Mouse (Mus musculus): ENCODE results near the gene Hdgfl2. TPM values are rescaled to one million over a fixed set of nuclear protein-coding genes. Genes with fewer than 3 reads are reported as not detected.
"Not testable (repeated sequence)": the region's sequence is repeated elsewhere in the genome, so short reads cannot be mapped to it uniquely, and the experiment has no call there.

Hdgfl2 gene
- polyA plus RNA-seq, 1 experiment from 2014 or later = 134 TPM

DNA sequence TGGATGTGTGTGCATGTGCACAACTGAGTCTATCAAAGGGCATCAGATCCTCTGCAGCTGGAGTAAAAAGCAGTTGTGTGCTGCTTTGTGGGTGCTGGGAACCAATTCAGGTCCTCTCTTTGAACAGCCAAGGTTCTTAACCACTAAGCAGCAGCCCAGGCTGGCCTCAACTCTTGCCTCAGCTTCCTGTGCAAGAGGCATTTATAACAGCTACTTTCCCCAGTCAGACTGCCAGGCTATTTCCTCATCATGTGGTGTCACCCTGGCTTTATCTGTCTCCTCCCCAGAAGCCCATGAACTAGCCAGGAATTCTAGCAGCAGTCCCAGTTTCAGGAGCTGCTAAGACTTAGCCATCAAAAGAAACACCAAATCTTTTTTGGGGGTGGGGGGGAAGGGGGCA is 13.0 kb upstream of the Hdgfl2 start:
- H3K36me3 ChIP-seq = peaks cover 86% of the 10 kb centered on the region

GRCm38 (mm10) chr17:56069066-56069465 is 10.4 kb upstream of the Hdgfl2 start:
- H3K36me3 ChIP-seq = peaks cover 87% of the 10 kb centered on the region
- no peak overlapping the region for H3K9ac ChIP-seq (replicated peaks)
- H3K27ac ChIP-seq (replicated peaks) = no peak overlapping the region
- H3K4me2 ChIP-seq = no peak overlapping the region
- WGBS = 96% methylated on average over 14 of the region's 14 CpGs
- no peak for ATAC-seq (ENCODE audit: low FRiP score)
- no peak overlapping the region for H3K4me3 ChIP-seq (replicated peaks)
- peaks cover 8% of the 10 kb centered on the region for H3K4me1 ChIP-seq
- H3K9me3 ChIP-seq (replicated peaks) = no peaks in the 10 kb centered on the region
- no peaks in the 10 kb centered on the region for H3K27me3 ChIP-seq (replicated peaks)

More for the DNA sequence above, 13.0 kb upstream of the Hdgfl2 start:
- no peak overlapping the region for H3K27ac ChIP-seq (replicated peaks)
- H3K27me3 ChIP-seq (replicated peaks) = no peaks in the 10 kb centered on the region
- H3K9me3 ChIP-seq (replicated peaks) = no peaks in the 10 kb centered on the region
- no peaks in the 10 kb centered on the region for H3K4me1 ChIP-seq
- no peak for ATAC-seq (ENCODE audit: low FRiP score)
- H3K4me3 ChIP-seq (replicated peaks) = no peak overlapping the region
- no peak overlapping the region for H3K4me2 ChIP-seq
- H3K9ac ChIP-seq (replicated peaks) = no peak overlapping the region

GRCm38 (mm10) chr17:56071126-56071525 is 8.3 kb upstream of the Hdgfl2 start:
- ATAC-seq (ENCODE audit: low FRiP score) = no peak

GRCm38 (mm10) chr17:56072243-56072642 is 7.2 kb upstream of the Hdgfl2 start:
- WGBS = 88% methylated on average over 5 of the region's 5 CpGs
- H3K9me3 ChIP-seq (replicated peaks) = no peaks in the 10 kb centered on the region
- no peak overlapping the region for H3K4me2 ChIP-seq
- peaks cover 20% of the 10 kb centered on the region for H3K4me1 ChIP-seq
- no peaks in the 10 kb centered on the region for H3K27me3 ChIP-seq (replicated peaks)
- no peak overlapping the region for H3K4me3 ChIP-seq (replicated peaks)
- peaks cover 63% of the 10 kb centered on the region for H3K36me3 ChIP-seq
- H3K27ac ChIP-seq (replicated peaks) = no peak overlapping the region
- H3K9ac ChIP-seq (replicated peaks) = no peak overlapping the region
- ATAC-seq (ENCODE audit: low FRiP score) = no peak

More at GRCm38 (mm10) chr17:56071126-56071525, 8.3 kb upstream of the Hdgfl2 start:
- H3K4me1 ChIP-seq = peaks cover 20% of the 10 kb centered on the region
- no peak overlapping the region for H3K9ac ChIP-seq (replicated peaks)
- no peak overlapping the region for H3K4me2 ChIP-seq
- H3K36me3 ChIP-seq = peaks cover 74% of the 10 kb centered on the region
- no peaks in the 10 kb centered on the region for H3K27me3 ChIP-seq (replicated peaks)
- H3K27ac ChIP-seq (replicated peaks) = no peak overlapping the region
- H3K4me3 ChIP-seq (replicated peaks) = no peak overlapping the region
- no peaks in the 10 kb centered on the region for H3K9me3 ChIP-seq (replicated peaks)

DNA sequence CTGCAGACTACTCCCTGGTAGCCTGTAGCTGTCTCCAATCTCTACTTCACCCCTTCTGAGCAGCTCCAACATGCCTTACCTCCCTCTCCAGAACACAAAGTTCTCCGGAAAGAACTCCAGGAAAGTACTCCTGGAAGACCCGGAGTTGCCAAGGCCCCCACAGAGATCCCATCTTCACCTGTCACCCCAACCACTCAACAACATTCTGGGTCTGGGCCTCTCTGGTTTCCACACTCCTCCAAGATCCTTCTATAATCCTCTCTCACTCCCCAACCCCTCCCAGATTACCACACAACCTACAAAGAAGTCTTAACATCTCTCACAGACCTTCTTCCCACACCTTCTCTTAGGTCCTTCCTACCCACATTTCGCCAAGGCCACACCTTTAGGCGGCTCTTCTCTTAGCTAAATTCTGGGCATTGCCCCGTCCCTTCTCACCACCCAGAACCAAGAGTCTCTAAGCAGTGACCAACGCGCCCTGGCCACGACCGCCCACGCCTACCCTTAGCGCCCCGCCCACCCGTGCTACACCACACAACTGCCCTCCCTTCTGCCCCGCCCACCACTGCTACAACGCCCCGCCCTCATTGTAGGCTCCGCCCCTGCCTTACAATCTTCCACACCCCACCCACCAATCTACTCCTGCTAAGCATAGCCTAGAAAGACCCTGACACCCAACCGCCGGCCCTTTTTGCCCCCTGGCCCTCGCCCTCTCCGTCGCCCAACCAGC is 5.2 kb upstream of the Hdgfl2 start:
- peak; percentile 25 for ATAC-seq (ENCODE audit: low FRiP score)
- no peaks in the 10 kb centered on the region for H3K27me3 ChIP-seq (replicated peaks)
- H3K9me3 ChIP-seq (replicated peaks) = no peaks in the 10 kb centered on the region
- H3K4me3 ChIP-seq (replicated peaks) = peak overlapping the region; percentile 96
- H3K4me1 ChIP-seq = peaks cover 24% of the 10 kb centered on the region
- H3K4me2 ChIP-seq = peak overlapping the region; percentile 86
- 10% methylated on average over 22 of the region's 22 CpGs for WGBS
- H3K36me3 ChIP-seq = peaks cover 42% of the 10 kb centered on the region
- peak overlapping the region; percentile 91 for H3K9ac ChIP-seq (replicated peaks)
- H3K27ac ChIP-seq (replicated peaks) = peak overlapping the region; percentile 93

DNA sequence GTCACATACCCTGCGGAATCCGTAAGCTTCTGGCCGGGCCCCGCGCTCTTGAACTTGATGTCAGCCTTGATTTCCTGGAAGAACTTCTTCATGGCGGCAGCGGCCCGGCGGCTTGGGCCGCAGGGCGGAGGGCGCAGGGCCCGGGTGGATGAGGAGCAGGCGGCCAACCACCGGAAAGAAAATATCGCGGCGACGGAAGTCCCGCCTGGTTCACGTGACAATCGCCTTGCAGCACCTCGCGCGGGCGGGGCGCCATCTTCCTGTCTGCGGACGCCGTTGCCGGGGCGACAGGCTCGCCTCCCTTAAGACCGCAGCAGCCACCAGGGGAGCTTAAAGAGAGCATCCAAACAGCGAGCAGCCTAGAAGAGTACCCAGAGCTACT is 4.6 kb upstream of the Hdgfl2 start, which contains the start of gene Ubxn6:
TSS of gene Ubxn6 (minus strand) at position 202 of the 382 bp plus-strand sequence.
- peak; percentile 58 for ATAC-seq (ENCODE audit: low FRiP score)
- Histone ChIP-seq H3K27ac (replicated peaks) (peak within 1 kb of the TSS; percentile 93), H3K4me3 (replicated peaks) (peak within 1 kb of the TSS; percentile 96), H3K4me2 (peak within 1 kb of the TSS; percentile 86), H3K36me3 (peaks cover 37% of the 10 kb centered on the region), H3K27me3 (replicated peaks) (no peaks in the 10 kb centered on the region), H3K9me3 (replicated peaks) (no peaks in the 10 kb centered on the region), H3K9ac (replicated peaks) (peak within 1 kb of the TSS; percentile 91), H3K4me1 (peaks cover 24% of the 10 kb centered on the region)
- WGBS = 0% methylated on average over 34 of the region's 35 CpGs

GRCm38 (mm10) chr17:56077523-56077922 is 1.9 kb upstream of the Hdgfl2 start:
- H3K4me1 ChIP-seq = peaks cover 51% of the 10 kb centered on the region
- H3K27ac ChIP-seq (replicated peaks) = no peak overlapping the region
- no peaks in the 10 kb centered on the region for H3K9me3 ChIP-seq (replicated peaks)
- no peak overlapping the region for H3K4me3 ChIP-seq (replicated peaks)
- WGBS = 93% methylated on average over 5 of the region's 5 CpGs
- peaks cover 16% of the 10 kb centered on the region for H3K36me3 ChIP-seq
- H3K9ac ChIP-seq (replicated peaks) = no peak overlapping the region
- no peak overlapping the region for H3K4me2 ChIP-seq
- no peak for ATAC-seq (ENCODE audit: low FRiP score)
- H3K27me3 ChIP-seq (replicated peaks) = no peaks in the 10 kb centered on the region

DNA sequence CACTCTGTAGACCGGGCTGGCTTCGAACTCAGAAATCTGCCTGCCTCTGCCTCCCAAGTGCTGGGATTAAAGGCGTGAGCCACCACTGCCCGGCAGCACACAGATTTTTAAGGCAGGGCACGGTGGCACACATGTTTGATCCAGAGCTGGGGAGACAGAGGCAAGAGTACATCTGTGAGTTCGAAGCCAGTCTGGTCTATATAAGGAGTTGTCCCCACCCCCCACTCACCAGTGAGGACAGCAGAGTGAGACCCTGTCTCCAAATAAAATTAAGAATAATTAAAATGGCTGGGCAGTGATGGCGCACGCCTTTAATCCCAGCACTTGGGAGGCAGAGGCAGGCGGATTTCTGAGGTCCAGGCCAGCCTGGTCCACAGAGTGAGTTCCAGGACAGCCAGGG is 1.1 kb upstream of the Hdgfl2 start:
- H3K27ac ChIP-seq (replicated peaks) = 0 out of 2 replicates have a peak overlapping the region, but pooled peaks have one; percentile 37

DNA sequence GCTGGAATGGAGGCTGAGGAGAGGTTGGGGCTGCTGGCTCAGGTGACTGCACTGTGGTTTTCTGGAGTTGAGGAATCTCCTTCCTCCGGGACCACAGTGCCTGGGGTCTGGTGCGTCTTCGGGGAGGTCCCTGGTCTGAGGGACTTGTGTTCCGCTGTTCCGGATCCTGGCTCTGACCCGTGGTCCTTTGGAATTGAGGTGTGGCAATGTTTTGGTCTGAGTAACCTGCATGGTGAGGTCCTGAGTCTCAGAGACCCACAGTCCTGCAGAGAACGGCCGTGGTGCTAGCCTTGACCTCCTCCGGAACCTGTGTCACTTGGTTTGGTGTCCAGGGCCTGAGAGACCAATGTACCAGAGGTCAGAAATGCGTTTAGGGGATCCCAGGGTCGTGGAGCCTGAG is 487 bp downstream of the Hdgfl2 start:
- peaks cover 43% of the 10 kb centered on the region for H3K4me1 ChIP-seq
- H3K4me2 ChIP-seq = peak overlapping the region; percentile 88
- no peaks in the 10 kb centered on the region for H3K9me3 ChIP-seq (replicated peaks)
- H3K4me3 ChIP-seq (replicated peaks) = peak overlapping the region; percentile 86
- H3K36me3 ChIP-seq = peaks cover 19% of the 10 kb centered on the region
- H3K27ac ChIP-seq (replicated peaks) = peak overlapping the region; percentile 77
- ATAC-seq (ENCODE audit: low FRiP score) = no peak
- no peaks in the 10 kb centered on the region for H3K27me3 ChIP-seq (replicated peaks)
- WGBS = under 1% methylated on average over 10 of the region's 11 CpGs
- H3K9ac ChIP-seq (replicated peaks) = peak overlapping the region; percentile 85

More for the DNA sequence above, 1.1 kb upstream of the Hdgfl2 start:
- ATAC-seq (ENCODE audit: low FRiP score); H3K9me3 ChIP-seq (replicated peaks); H3K27me3 ChIP-seq (replicated peaks); H3K9ac ChIP-seq (replicated peaks): not testable (repeated sequence)
- H3K36me3 ChIP-seq = peaks cover 11% of the 10 kb centered on the region
- peaks cover 53% of the 10 kb centered on the region for H3K4me1 ChIP-seq
- peak overlapping the region; percentile 88 for H3K4me2 ChIP-seq
- peak overlapping the region; percentile 86 for H3K4me3 ChIP-seq (replicated peaks)
- 67% methylated on average over 9 of the region's 9 CpGs for WGBS

GRCm38 (mm10) chr17:56080781-56081585 is 1.5 kb downstream of the Hdgfl2 start:
- Histone ChIP-seq H3K36me3 (peaks cover 23% of the 10 kb centered on the region), H3K4me1 (peaks cover 34% of the 10 kb centered on the region), H3K4me2 (peak overlapping the region; percentile 88), H3K27me3 (replicated peaks) (no peaks in the 10 kb centered on the region), H3K27ac (replicated peaks) (peak overlapping the region; percentile 54; the same call in 1 of the 2 replicates), H3K9me3 (replicated peaks) (no peaks in the 10 kb centered on the region), H3K4me3 (replicated peaks) (peak overlapping the region; percentile 86), H3K9ac (replicated peaks) (peak overlapping the region; percentile 85)
- WGBS = 9% methylated on average over 8 of the region's 8 CpGs
- ATAC-seq (ENCODE audit: low FRiP score) = peak; percentile 28

GRCm38 (mm10) chr17:56092312-56092711 is 12.9 kb downstream of the Hdgfl2 start:
- WGBS = 100% methylated on average over 1 of the region's 1 CpGs
- Histone ChIP-seq H3K4me3 (replicated peaks) (no peak overlapping the region), H3K9me3 (replicated peaks) (no peaks in the 10 kb centered on the region), H3K9ac (replicated peaks) (no peak overlapping the region), H3K4me2 (no peak overlapping the region), H3K4me1 (no peaks in the 10 kb centered on the region), H3K27ac (replicated peaks) (no peak overlapping the region), H3K36me3 (peaks cover 52% of the 10 kb centered on the region), H3K27me3 (replicated peaks) (no peaks in the 10 kb centered on the region)
- no peak for ATAC-seq (ENCODE audit: low FRiP score)

DNA sequence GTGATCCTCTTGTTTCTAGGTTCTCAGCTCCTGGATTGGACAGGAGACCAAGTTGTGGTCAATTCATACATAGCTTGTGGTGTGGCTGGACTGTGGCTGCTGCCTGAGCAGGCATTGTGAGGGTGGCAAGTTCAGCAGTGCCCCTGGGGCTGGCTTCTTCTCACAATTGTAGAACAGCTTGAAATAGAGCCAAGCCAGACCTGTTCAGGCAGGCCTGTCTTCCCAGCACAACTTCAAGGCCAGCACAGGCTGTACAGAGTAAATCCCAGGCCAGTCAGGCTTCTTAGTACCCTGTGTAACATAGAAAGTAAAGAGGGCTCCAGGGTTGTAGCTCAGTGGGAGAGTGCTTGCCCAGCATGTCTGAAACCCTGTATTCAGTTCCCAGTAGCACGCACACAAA is 13.4 kb downstream of the Hdgfl2 start:
- H3K27ac ChIP-seq (replicated peaks) = no peak overlapping the region
- no peak overlapping the region for H3K4me3 ChIP-seq (replicated peaks)
- no peak for ATAC-seq (ENCODE audit: low FRiP score)
- 96% methylated on average over 1 of the region's 1 CpGs for WGBS
- no peaks in the 10 kb centered on the region for H3K4me1 ChIP-seq
- no peaks in the 10 kb centered on the region for H3K27me3 ChIP-seq (replicated peaks)
- H3K9ac ChIP-seq (replicated peaks) = no peak overlapping the region
- no peaks in the 10 kb centered on the region for H3K9me3 ChIP-seq (replicated peaks)
- no peak overlapping the region for H3K4me2 ChIP-seq
- H3K36me3 ChIP-seq = peaks cover 54% of the 10 kb centered on the region

All from neural tube, embryonic 15.5 days (tissue).